Mouse (Mus musculus) B cell, adult 2 months (primary cell): ENCODE measurements around the gene Stpg4.

Source experiments
- DNase-seq, 2 experiments: peaks; one replicate each; pipeline ENCODE4 v3.0.0; 2022

Gene Stpg4

DNA sequence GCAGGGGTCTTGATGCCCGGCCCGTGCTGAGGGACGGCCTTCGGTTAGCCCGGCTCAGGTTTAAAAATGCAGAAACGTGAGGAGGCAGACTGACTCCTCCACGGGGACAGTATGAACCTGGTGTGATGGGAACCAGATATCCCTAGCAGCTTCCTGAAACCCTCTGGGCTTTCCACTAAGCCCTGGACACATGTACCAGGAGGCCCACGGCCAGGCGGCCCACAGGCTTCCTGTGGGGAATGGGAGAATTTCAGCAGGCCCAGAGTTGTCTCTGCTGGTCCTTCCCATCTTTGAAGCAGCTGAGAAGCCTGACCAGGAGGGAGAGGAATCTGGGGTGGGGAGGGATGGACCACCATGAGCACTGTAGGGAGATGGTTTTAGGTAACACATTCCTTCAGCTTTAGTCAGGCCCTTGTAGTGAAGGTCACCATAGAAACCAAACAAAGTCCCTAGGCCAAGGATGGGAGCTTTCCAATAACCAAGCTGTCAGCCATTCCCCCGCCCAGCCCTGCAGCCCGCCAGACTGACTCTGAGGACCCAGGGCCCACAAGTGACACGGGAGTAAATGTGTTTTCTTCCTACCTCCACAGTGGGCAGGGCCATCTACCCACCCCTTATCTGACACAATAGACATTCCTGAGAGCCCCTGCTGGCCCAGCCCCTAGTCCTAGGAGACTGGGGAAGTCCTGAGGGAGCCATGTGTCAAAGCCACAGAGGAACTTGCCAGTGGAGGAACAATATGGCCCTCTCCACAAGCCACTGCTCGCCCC is 76.9 kb downstream of the Stpg4 start:
- DNase-seq = no peak

DNA sequence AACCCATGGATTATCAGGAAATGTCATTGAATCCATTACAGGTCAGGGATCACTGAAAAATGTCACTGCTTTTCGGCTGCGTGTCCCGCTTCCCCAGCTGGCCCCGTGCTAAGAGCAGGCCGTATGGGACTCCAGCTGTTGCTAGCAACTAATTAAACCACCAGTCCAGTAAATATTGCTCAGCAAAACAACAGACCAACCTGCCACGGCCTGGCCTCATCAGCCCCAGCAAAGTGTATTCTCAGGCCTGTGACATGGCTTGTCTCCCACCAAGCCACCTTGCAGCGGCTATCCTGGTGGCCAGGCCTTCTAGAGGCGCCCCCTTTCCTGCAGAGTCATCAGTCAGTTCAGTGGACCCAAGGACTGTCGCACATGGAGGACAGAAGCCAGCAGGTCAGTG is 78.0 kb downstream of the Stpg4 start:
- DNase-seq = no peak

DNA sequence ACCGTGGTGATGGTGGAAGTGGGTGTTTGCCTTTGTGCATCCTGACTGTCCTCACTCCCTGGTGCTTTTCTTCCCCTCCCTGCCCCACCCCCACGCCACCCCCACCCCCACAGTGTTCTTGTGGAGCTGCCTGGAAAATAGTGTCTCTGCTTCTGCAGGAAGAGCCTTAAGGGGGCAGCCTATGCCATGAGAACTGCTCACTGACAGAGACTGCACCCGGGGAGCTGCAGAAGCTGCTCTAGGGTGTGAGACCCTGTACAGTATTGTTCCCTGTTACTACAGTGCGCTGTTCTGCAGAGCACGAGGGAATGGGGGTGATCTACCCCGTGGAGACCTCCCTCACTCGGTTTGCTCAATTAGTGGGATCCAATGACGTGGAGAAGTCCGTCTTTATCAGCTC is 78.5 kb downstream of the Stpg4 start:
- no peak for DNase-seq

DNA sequence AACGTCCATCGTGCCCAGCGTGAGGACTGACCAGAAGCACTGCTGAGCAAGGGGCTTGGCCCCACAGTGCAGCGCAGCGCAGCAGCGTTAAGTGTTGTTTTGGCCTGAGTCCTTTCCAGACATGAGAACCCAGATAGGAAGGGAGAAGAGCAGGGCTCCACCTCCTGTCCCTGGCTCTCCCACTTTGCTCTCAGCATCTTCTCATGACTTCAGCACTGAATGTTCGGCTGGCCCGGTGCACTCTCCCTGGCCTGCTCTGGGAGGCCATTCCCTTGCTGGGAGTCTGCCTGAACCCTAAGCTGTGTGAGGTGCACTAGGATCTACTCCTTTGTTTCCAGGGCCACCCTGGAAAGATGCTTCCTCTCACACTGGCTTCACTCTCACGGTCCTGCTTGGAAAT is 79.2 kb downstream of the Stpg4 start:
- no peak for DNase-seq

DNA sequence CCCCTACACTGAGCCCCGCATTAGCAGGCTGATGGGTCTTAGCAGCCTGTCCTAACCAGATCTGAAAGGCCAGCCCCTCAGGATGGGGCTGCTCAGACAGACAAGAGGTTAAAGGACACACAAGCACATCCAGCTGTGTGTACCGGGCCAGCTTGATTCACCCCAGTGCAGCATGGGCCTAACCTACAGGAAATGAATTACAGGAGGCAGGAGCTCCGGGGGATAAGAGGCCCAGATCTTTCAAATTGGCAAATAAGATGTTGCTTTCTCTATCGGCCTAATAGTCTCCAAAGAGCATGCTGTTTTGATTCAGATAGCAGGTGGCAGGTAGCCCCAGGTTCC is 82.3 kb downstream of the Stpg4 start:
- no peak for DNase-seq

DNA sequence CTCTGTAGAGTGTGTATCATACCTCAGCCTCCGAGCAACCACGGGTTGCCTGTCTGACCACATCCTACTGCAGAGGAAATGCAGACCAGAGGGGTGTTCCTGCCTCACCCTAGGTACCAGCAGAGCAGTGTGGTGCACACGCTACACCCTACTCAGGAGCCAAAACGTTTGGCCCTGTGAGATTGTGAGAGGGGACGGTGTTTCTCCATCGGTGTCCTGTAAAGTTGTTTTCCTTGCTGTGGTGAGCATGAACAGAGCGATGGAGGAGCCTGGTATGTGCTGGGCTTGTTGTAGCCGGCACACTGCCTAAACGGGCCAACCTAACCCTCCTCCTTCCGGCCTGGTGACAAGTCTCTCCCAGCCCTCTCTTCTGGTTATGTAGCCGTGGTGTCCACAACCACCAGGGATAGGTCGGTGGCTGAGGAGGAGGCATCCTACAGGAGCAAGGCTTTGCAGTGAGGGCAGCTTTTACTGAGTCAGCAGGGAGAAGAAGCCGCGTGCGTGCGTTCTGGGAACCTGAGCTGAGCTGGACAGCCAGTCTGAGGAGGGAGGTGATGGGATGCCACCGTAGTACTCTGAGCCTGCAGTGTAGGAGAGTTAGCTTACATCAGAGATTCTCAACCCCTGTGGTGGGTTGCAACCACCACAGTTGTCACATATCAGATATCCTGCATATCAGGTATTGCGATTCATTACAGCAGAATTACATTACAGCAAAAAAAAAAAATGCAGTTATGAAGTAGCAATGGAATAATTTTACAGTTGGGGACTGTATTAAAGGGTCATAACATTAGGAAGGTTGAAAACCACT is 82.9 kb downstream of the Stpg4 start:
- DNase-seq = peak; percentile 36 to 39

DNA sequence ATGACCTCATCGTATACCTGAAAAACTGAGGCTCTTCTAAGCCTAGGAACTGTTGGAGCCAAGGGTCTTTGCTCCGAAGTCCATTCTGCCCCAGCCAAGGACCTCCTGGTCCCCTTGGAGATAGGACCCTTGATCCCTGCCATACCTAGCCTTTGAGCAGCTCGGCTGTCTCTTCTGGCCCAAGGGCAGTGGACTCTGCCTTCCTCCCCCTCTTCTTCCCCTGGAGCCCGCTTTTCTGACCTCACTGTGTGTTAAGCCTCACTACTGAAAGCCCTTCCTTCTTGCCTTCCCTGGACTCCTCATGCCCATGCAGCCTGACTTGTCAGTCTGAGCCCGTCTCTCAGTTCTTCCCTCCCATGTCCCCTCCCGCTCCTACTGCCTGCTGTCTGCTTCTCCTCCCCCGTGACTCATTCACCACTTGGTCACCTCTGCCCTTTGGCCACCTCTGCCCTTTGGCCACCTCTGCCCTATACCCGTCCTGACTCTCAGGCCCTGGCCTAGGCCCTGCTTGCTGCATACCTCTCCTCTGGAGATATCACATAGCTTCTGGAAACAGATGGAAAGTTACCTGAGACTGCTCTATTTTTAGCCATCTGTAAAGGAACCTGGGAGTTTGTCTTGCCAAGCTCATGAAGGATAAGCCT is 84.4 kb downstream of the Stpg4 start:
- no peak for DNase-seq
